ENCODE assay signal across 8 mouse cellular contexts in genomic region chr8:94013026-94013612, GRCm38 (mm10). TPM values are rescaled to one million over a fixed set of nuclear protein-coding genes. Genes with fewer than 3 reads are reported as not detected.
DNase-seq lines count a peak whose midpoint lies in the region; ATAC-seq and TF ChIP-seq lines count a peak whose summit lies in the region.

No protein-coding gene starts in this region.

- TF ChIP-seq CTCF in cerebellum, adult 2 months (IDR thresholded peaks at IDR 0.05; ENCODE audit: borderline replicate concordance, insufficient read depth, low read depth, low read length): no peak
- no peak for TF ChIP-seq CTCF in stomach, postnatal 0 days (IDR thresholded peaks at IDR 0.05; ENCODE audit: low read depth)

- no peaks in the 10 kb centered on the region for H3K27me3 ChIP-seq in cerebellum, adult 2 months (ENCODE audit: control insufficient read depth, insufficient read depth, low read length)
- H3K27me3 ChIP-seq in neural tube, embryonic 11.5 days (ENCODE audit: control insufficient read depth, insufficient read depth, low read length): no peaks in the 10 kb centered on the region
- H3K27me3 ChIP-seq in limb, embryonic 14.5 days (ENCODE audit: control insufficient read depth, insufficient read depth, low read length): no peaks in the 10 kb centered on the region
- H3K27me3 ChIP-seq in stomach, postnatal 0 days (ENCODE audit: control insufficient read depth, insufficient read depth, low read length): no peaks in the 10 kb centered on the region

- H3K4me3 ChIP-seq in cerebellum, adult 2 months (replicated peaks; ENCODE audit: insufficient read depth, low read depth, low read length): peak overlapping the region; percentile 72
- H3K4me3 ChIP-seq in neural tube, embryonic 11.5 days (ENCODE audit: low read depth, low read length): peak overlapping the region; percentile 92
- peak overlapping the region; percentile 93 for H3K4me3 ChIP-seq in limb, embryonic 14.5 days (replicated peaks; ENCODE audit: low read length)
- peak overlapping the region; percentile 97 for H3K4me3 ChIP-seq in stomach, postnatal 0 days (ENCODE audit: low read depth, low read length)

- intact Hi-C loops in gastrocnemius, postnatal 36 days (cut with DNase I): no loop called here

- no peak for DNase-seq in cerebellum, adult 2 months
- no peak for DNase-seq in cerebellum, adult 11 months
- no peak for DNase-seq in neural tube, embryonic 11.5 days (ENCODE audit: low spot score)
- DNase-seq in neural tube, embryonic 10.5 days (ENCODE audit: extremely low spot score, low spot score): no peak
- no peak for DNase-seq in limb, embryonic 14.5 days (ENCODE audit: low spot score)
- DNase-seq in stomach, postnatal 0 days (ENCODE audit: low spot score): no peak
- DNase-seq in gastrocnemius, postnatal 36 days: no peak
- no peak for DNase-seq in thymus, postnatal 4 days

- peak overlapping the region; percentile 97 for H3K9ac ChIP-seq in neural tube, embryonic 11.5 days (ENCODE audit: low read length)
- H3K9ac ChIP-seq in limb, embryonic 14.5 days (ENCODE audit: low read depth, low read length, severe bottlenecking): peak overlapping the region; percentile 96
- H3K9ac ChIP-seq in stomach, postnatal 0 days (ENCODE audit: low read length): peak overlapping the region; percentile 95

- peaks cover 12% of the 10 kb centered on the region for H3K4me1 ChIP-seq in cerebellum, adult 2 months (ENCODE audit: control insufficient read depth, insufficient read depth, low read length)
- peaks cover 12% of the 10 kb centered on the region for H3K4me1 ChIP-seq in neural tube, embryonic 11.5 days (ENCODE audit: control insufficient read depth, insufficient read depth, low read length)
- peaks cover 9% of the 10 kb centered on the region for H3K4me1 ChIP-seq in limb, embryonic 14.5 days (ENCODE audit: control insufficient read depth, insufficient read depth, low read length)
- H3K4me1 ChIP-seq in stomach, postnatal 0 days (replicated peaks; ENCODE audit: control insufficient read depth, insufficient read depth): peaks cover 10% of the 10 kb centered on the region

- no peaks in the 10 kb centered on the region for H3K36me3 ChIP-seq in neural tube, embryonic 11.5 days (ENCODE audit: control insufficient read depth, insufficient read depth, low read length)
- peaks cover under 1% of the 10 kb centered on the region; the same call in 1 of the 2 replicates for H3K36me3 ChIP-seq in limb, embryonic 14.5 days (ENCODE audit: control insufficient read depth, insufficient read depth, low read length)
- H3K36me3 ChIP-seq in stomach, postnatal 0 days (ENCODE audit: control insufficient read depth, insufficient read depth, low read length): no peaks in the 10 kb centered on the region

- ATAC-seq in neural tube, embryonic 11.5 days (ENCODE audit: insufficient read depth, low FRiP score, low TSS enrichment): no peak
- ATAC-seq in limb, embryonic 14.5 days (ENCODE audit: low FRiP score, low read depth): no peak
- ATAC-seq in stomach, postnatal 0 days (ENCODE audit: low FRiP score, low TSS enrichment): no peak

- no peak for TF ChIP-seq EP300 in stomach, postnatal 0 days (optimal IDR thresholded peaks at IDR 0.05)

- TF ChIP-seq POLR2A in cerebellum, adult 2 months (IDR thresholded peaks at IDR 0.05; ENCODE audit: borderline replicate concordance, insufficient read depth, low read length): no peak
- no peak for TF ChIP-seq POLR2A in limb, embryonic 14.5 days (IDR thresholded peaks at IDR 0.05; ENCODE audit: borderline replicate concordance, extremely low read depth, insufficient read depth, insufficient read length)

- peak overlapping the region; percentile 72 for H3K27ac ChIP-seq in cerebellum, adult 2 months (ENCODE audit: insufficient read depth, low read length)
- H3K27ac ChIP-seq in neural tube, embryonic 11.5 days (ENCODE audit: low read depth, low read length): peak overlapping the region; percentile 94; the same call in 1 of the 2 replicates
- H3K27ac ChIP-seq in limb, embryonic 14.5 days (replicated peaks; ENCODE audit: low read depth, low read length): peak overlapping the region; percentile 92
- H3K27ac ChIP-seq in stomach, postnatal 0 days (replicated peaks): peak overlapping the region; percentile 97

- 37% methylated on average over 7 of the region's 7 CpGs for WGBS in cerebellum, adult 2 months
- 44% methylated on average over 7 of the region's 7 CpGs for WGBS in neural tube, embryonic 11.5 days
- WGBS in limb, embryonic 14.5 days: 35% methylated on average over 7 of the region's 7 CpGs
- WGBS in stomach, postnatal 0 days: 28% methylated on average over 7 of the region's 7 CpGs

- H3K4me2 ChIP-seq in neural tube, embryonic 11.5 days (ENCODE audit: low read depth): peak overlapping the region; percentile 72
- peak overlapping the region; percentile 83 for H3K4me2 ChIP-seq in limb, embryonic 14.5 days (replicated peaks; ENCODE audit: low read depth, low read length, severe bottlenecking)
- peak overlapping the region; percentile 97 for H3K4me2 ChIP-seq in stomach, postnatal 0 days (replicated peaks; ENCODE audit: low read depth)

- H3K9me3 ChIP-seq in neural tube, embryonic 11.5 days (ENCODE audit: control insufficient read depth, low read length): no peaks in the 10 kb centered on the region
- no peaks in the 10 kb centered on the region for H3K9me3 ChIP-seq in limb, embryonic 14.5 days (ENCODE audit: control insufficient read depth, low read length)
- H3K9me3 ChIP-seq in stomach, postnatal 0 days (ENCODE audit: control insufficient read depth, low read length): no peaks in the 10 kb centered on the region

RNA-seq across cellular contexts. Expression of gene Amfr, which starts 0.5 kb away (rescaled TPM):
- 139 and 144 TPM in 2 replicates for polyA plus RNA-seq in cerebellum, adult 2 months (2012; rRNA removed)
- 58.8 and 61.6 TPM in 2 replicates for polyA plus RNA-seq in neural tube, embryonic 11.5 days (2014; fragmentation: Nextera tagmentation; extraction: Ambion mirVana)
- polyA plus RNA-seq in limb, embryonic 14.5 days (2012; rRNA removed): 56.9 and 79.0 TPM in 2 replicates
- polyA plus RNA-seq in limb, embryonic 14.5 days (2014; fragmentation: Nextera tagmentation; extraction: Ambion mirVana): 55.9 and 56.2 TPM in 2 replicates
- 42.6 and 46.5 TPM in 2 replicates for polyA plus RNA-seq in stomach, postnatal 0 days (2015; fragmentation: Nextera tagmentation; extraction: Ambion mirVana)
- total RNA-seq in gastrocnemius, postnatal 36 days (2021): 10 to 100 TPM; 85.5 to 94.4 TPM

RNA-seq across cellular contexts. Expression of gene Nudt21, which starts 23.7 kb away (rescaled TPM):
- polyA plus RNA-seq in cerebellum, adult 2 months (2012; rRNA removed): 31.3 and 32.5 TPM in 2 replicates
- polyA plus RNA-seq in neural tube, embryonic 11.5 days (2014; fragmentation: Nextera tagmentation; extraction: Ambion mirVana): 160 and 162 TPM in 2 replicates
- polyA plus RNA-seq in limb, embryonic 14.5 days (2012; rRNA removed): 47.2 and 79.3 TPM in 2 replicates
- 117 and 118 TPM in 2 replicates for polyA plus RNA-seq in limb, embryonic 14.5 days (2014; fragmentation: Nextera tagmentation; extraction: Ambion mirVana)
- 60.2 and 68.5 TPM in 2 replicates for polyA plus RNA-seq in stomach, postnatal 0 days (2015; fragmentation: Nextera tagmentation; extraction: Ambion mirVana)
- total RNA-seq in gastrocnemius, postnatal 36 days (2021): 10 to 100 TPM in 1 of 2 experiments, 1 to 10 TPM in 1; 8.7 to 11.9 TPM

RNA-seq across cellular contexts. Expression of gene Ogfod1, which starts 23.9 kb away (rescaled TPM):
- polyA plus RNA-seq in cerebellum, adult 2 months (2012; rRNA removed): 44.2 and 46.0 TPM in 2 replicates
- polyA plus RNA-seq in neural tube, embryonic 11.5 days (2014; fragmentation: Nextera tagmentation; extraction: Ambion mirVana): 12.5 and 14.2 TPM in 2 replicates
- 13.4 and 13.5 TPM in 2 replicates for polyA plus RNA-seq in limb, embryonic 14.5 days (2012; rRNA removed)
- polyA plus RNA-seq in limb, embryonic 14.5 days (2014; fragmentation: Nextera tagmentation; extraction: Ambion mirVana): 17.3 and 18.7 TPM in 2 replicates
- 5.4 and 6.1 TPM in 2 replicates for polyA plus RNA-seq in stomach, postnatal 0 days (2015; fragmentation: Nextera tagmentation; extraction: Ambion mirVana)
- 10 to 100 TPM; 21.8 to 22.9 TPM for total RNA-seq in gastrocnemius, postnatal 36 days (2021)
